Mouse (Mus musculus) lung, postnatal 14 days (tissue): ENCODE data around the gene Onecut1.

Experiments used
- DNase-seq: peaks from one replicate; pipeline ENCODE4 v3.0.0; 2021

Onecut1 gene

DNA sequence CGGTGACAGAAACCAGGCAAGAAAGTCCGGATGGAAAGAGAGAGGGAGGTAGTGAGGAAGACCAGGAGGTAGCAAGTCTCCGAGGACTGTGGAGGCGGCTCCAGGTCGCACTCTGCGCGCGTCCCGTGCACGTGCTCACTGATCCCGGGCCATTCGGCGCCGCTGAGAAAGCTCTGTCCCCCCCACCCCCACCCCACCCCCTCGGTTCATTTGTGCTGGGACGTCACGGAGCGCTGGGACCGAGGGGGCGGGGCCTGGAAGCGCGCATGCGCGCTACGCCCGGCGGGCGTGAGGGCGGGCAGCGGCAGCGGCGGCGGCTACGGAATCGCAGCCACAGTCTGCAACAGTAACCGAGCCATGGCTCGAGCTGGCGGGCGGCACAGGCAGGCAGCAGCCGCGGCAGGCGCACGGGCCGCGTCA, at the start of gene Onecut1:
Gene Onecut1, plus strand, starts transcription at position 361 of the 420 bp plus-strand sequence.
- DNase-seq = peak; percentile 53

DNA sequence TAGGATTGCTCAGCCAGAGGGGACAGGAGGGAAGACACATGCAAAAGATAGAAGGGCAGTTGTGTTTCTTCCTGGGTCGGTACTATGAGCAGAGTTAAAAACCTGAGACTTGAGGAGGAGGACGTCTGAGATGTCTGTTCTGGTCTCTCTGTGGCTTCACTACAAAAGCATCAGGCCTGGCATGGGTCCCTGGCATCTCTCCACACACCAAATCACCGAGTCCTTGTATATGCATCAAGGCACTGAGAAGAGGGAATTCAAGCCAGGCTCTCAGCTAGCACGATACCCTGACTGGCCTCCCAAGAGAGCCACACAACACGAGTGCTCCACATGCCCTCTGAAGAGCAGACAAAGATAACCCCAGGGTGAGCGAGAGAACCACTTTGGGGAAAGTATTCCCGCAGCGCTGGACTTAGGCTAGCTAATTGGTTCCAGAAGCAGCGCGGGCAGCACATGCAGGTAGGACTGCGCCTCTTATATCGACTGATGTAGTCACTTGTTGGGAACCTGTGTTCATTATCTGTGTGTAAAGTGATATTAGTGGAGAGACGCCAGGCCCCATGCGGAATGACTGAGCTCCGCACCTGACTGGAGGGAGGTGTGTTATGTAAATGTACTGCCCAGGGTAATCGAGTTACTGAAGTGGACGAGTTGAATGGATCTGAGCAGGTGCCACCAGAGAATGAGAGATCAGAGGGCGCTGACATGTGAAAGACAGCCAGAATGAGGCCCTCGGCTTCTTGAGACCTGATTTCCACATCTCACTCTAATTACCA, 41.8 kb upstream of the Onecut1 start:
- DNase-seq = no peak

DNA sequence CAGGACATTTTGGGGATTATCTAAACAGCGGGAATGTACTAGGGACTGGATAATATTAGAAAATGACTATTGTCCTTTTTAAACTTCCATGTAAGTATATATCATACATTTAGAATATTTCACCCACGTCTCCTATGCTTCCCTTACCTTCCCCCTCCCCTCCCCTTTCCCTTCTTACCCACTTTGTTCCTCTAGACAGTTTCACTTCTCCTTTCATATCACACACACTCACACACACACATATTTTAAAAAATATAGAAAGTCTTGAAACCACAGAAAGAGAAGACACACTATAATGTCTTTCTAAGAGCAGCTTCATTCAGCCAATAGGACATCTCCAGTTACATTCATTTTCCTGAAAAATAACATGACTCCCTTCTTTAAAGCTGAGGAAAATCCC, 36.6 kb upstream of the Onecut1 start:
- no peak for DNase-seq

DNA sequence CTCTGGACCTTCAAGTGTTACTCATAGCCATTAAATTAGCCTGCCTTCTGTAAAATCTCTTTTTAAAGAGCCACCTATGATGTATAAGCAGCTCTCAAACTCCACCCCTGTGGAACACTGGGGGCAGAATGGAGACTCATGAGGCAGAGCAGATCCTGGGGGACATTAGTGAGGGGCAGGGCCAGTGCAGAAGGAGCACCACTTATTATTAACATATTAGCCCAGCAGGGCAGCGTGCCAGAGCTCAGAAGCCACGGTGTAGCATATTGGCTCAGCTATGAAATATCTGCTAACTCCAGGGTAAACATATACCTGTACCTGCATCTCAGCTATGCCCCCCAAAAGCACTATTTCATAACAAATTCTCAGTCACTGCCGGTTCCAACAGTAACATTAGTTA, 32.5 kb upstream of the Onecut1 start:
- DNase-seq = no peak

DNA sequence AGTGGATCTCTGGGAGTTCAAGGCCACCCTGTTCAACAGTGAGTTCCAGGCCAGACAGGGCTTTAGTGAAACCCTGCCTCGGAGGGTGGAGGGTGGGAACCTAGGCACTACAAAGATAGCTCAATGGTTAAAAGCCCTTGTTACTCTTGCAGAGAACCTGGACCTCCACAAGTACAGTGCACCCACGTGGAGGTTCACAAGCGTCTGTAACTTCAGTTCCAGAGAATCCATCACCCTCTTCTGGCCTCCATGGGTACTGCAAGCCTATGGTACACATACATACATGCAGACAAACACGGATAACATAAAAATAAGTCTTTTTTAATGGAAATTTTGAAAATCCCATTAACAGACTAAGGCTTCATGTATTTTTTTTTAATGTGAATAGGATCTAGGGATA, 18.8 kb upstream of the Onecut1 start:
- no peak for DNase-seq

DNA sequence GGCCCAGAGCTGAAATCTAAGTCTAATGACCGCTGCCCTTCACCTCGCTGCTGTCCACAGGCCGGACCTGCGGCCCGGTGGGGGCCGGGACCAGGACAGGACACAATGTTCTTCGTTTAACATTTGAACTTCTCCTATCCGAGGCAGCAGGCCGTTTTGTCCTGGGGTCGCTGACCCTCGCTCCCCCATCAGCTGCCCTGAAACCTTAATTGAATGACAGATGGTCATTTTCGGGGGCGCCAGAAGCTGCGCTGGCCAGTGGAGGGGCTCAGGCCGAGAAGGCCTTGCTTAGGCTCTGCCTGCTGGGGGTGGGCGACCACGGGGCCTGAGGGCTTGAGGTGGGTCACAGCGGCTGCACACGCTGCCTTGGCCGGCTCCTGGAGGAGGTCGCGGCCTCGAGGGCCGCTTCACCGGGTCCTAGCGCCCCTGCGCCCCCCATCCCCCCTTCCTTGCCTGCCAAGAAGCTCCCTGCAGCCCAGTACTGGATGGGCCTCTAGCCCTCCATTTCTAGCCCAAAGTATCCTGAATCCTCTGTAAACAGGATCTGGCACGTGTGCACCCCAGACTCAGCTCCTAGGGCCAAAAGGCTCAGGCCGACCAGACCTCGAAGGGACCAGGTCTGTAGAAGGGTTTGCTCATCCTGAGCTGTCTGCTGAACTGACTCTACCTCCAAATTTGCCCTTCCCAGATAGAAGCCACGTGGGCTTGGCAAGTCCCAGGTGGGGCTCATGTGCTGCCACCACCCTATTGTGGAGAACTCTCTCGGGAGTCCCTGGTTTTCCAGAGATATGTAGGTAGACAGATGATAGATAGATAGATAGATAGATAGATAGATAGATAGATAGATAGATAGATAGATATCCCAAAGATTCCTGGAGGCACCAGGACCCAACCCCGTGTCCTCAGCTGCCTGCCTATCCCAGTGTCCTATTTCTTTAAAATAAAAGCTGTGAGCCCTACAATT, 14.6 kb upstream of the Onecut1 start:
- no peak for DNase-seq

DNA sequence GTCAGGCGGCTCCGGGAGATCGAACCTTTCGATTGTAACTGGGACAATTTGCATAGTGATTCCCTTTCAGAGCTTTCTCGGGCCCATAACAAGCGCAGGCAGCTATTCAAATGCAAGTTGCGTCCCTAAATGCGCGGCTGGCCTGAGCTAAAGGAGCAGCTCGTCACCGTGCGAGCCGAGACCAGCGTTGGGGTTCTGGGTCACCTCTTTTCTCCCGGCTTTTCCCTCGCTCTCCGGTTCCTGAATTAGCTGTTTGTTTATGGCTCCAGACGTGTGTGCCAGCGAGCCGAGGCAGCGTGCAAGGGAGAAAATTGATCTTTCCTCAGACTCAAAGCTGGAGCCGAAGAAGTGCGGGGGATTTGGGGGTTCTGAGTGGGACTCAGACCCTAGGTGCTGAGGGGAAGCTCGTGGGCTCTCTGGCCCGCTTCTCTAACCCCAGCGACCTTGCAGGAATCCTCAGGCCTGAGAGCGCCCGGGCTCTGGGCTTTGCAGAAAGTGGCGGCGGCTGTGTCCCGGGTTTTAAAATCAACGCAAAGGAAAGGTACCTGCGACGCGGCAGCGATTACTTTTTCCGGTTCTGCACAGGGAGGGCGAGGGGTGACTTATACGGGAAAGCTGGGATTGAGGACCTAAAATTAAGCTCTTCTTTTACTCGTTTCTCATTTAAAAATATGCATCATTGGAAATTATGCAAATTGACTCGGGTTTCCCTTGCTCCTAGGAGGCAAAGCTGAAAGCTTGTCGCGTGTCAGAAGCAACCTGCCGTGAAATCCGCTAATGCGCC, 13.1 kb upstream of the Onecut1 start:
- no peak for DNase-seq

DNA sequence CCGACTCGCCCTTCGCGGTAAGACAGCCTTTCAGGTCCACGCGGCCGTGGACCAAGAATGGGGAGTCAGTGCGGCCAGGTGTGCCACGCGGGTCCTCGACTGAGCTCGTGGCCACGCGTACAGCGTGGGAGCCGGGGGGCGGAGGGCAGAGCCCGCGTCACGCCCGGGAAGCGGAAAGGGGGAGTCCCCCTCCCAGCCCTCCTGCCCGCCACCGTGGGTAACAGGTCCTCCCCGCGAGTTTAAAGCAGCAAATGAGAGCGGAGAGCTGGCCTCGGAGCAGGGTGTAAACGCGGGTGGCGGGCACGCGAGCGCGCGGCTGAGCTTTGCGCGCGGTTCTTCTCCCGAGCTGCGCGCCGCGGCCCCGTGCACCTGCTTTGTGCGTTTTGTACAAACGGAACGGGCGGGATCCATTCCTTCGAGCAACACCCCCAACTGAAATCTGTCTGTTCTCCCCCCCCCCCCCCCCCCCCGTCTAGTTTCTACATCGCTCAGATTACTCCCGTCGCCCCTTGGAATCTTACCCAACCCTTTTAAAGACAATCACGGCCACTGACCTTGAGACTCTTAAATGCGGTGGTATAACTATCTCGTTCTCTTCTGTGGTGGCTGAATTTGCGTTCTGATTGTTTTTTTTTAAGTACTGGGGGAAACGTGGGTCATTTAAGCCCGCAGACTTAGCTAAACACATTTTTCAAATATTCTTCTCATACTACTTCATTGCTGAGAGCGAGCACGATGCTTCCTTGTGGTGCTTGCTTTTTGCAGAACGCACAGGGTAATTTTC, 12.3 kb upstream of the Onecut1 start:
- DNase-seq = no peak

DNA sequence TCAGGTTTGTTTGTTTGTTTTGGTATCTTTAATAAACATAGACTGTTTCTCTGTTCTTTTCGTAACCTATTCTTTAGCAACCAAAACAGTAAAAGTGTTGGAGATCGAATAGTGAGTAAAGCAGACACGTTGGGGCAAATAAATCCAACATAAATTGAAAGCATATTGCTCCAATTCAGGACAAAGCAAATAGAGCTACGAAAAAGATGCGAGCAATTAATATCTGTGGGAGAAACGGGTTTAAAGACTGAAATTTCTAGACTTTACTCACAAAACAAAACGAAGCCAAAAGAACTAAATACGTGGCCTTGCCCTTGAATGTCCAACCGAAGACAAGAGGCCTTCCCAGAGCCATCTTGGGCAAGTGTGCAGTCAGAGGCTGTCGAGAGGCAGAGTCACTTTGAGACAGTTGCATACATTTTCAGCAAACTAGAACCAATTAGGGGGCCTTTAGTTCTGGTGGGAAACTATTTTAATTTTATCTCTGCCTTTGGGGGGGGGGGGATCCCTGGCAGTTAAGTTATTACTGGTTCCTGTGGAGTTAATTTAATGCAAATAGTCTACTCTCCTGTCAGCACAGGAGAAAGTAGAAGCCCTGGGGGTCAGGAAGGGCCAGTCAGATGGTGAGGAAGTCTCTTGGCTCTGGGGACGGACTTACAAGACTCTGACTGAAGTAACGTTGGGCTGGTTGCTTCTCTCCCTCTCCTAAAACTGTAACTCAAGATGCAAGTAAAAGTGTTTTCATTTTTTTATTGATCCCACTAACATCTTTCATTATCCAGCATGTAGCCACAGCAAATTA, 11.5 kb upstream of the Onecut1 start:
- DNase-seq = no peak

DNA sequence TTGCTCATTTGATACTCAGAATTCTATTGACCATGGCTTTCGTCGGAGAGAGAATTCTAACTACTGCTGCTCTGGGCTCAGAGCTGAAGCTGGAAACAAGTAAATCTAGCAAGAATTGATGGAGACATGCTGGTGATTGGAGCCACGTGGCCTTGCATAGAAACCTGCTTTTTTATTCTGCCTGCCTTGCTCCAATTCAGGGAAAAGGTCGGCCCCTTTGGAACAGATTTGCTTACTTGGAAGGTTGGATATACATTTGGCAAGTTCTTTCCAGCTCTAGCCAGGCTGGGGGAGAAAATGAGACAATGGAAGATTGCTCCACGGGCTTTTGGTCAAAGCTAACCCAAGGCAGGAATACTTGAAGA, 11.0 kb upstream of the Onecut1 start:
- no peak for DNase-seq

DNA sequence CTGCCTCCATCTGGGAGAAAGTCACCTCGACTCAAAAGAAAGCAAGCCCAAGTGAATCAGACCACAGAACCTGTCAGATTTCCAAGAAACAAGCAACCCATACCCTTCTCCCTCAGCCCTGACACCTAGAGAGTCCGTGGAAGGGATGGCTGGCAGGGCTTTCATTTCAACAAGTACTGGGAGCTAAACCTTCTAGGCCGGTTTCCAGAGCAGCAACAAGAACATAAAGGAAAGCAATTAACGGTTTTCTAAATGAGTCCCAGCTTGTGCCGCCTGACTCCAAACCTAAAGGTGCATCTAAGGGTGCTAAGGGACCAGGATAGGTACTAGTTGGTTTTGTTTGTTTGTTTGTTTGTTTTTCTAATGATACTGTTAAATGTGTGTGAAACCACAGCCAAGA, 10.1 kb upstream of the Onecut1 start:
- no peak for DNase-seq

DNA sequence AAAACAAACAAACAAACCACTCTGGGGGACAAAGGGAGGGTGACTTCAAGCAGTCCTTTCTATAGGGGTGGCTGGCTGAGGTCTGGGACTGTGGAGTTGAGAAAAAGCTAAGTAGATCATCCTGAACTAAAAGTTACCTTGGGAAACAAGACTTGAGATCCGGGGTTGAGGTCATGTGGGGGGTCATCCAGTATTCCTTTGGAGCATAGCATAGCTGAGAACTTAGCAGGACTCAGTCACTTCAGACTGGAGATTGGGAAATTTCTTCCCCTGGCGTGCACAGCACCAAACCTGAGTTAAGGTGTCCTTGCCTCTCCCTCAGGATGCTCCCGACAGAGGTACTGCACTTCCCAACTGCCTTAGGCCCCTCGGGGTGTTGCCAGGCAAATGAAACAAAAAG, 9.4 kb upstream of the Onecut1 start:
- DNase-seq = no peak

DNA sequence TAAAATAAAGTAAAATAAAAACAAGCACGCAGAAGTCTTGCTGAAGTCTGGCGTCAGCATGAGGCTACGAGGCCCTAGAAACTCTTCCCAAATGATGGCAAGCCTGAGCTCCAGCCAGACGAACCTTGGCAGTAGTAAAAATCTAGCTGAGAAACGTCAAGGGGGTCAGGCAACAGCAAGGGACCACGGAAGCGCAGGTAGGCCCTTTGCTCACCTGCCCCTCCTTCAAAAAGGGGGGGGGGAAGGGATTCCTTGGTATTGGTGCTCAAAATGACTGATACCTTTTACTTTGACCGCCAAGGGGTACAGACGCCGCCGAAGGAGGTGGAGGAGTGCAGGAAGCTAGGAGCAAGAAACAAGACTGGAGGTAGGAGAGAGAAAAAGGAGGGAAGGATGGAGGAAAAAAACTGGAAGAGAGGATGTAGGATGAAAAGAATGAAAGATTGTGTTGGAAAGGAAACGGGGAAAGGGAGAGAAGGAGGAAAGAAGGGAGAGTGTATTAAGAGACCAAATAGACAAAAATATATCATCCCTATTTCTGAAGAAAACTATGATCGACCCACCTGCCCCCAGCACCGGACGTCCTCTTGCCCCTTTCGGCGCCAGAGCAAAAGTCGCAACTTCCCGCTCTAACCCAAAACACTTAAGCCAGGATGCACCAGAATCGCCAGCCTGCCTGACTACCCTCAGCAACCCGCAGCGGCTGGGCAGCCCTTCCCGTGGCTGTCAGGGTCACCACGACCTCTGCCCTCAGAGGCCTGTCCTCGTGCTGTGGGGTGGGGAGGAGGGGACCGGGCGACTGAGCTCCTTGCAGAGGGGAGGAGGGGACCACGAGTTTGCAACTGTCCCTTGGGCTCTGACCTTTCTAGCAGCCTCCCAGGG, 8.3 kb upstream of the Onecut1 start:
- no peak for DNase-seq

DNA sequence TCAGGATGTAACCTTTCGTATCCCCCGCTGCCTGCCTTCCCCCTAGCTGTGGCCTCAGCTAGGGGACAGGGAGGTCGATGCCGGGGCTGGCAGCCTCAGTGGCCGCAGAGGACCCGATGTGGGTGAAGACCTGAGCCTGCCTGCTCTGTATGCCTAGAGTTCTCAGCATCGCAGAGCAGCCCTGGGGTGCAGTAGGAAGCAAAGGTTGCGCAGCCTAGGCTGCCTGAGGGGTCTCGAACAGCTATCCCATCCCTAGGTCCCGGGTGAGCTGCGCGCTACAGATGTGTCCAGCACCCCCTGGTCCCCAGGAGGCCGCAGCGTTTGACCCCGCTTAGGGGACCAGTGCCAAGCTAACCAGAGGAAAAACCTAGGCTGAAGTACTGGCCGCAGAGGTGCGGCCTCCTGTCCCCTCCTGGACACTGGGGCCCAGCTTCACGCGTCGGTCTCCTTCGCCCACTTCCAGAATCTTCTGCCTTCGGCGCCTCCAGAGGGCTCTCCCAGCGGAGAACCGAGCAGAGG, 7.6 kb upstream of the Onecut1 start:
- no peak for DNase-seq

DNA sequence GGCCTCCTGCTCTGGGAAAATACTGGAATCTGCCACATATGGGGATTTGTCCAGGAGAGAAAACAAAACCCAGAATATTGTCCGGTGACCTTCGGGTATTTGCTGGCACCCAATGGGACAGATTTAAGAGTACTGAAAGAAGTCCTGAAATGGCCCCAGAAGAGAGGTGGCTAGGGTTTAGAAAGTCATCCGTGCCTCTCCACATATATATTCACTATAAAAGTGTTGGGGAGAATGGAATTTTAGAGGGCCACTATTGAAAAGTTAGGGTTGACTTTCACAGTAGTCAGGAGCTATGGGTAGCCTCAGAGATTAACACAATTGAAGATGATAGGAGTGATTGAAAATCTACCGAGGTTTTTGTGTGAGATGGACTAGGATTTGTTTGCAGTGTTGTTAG, 6.3 kb upstream of the Onecut1 start:
- no peak for DNase-seq

DNA sequence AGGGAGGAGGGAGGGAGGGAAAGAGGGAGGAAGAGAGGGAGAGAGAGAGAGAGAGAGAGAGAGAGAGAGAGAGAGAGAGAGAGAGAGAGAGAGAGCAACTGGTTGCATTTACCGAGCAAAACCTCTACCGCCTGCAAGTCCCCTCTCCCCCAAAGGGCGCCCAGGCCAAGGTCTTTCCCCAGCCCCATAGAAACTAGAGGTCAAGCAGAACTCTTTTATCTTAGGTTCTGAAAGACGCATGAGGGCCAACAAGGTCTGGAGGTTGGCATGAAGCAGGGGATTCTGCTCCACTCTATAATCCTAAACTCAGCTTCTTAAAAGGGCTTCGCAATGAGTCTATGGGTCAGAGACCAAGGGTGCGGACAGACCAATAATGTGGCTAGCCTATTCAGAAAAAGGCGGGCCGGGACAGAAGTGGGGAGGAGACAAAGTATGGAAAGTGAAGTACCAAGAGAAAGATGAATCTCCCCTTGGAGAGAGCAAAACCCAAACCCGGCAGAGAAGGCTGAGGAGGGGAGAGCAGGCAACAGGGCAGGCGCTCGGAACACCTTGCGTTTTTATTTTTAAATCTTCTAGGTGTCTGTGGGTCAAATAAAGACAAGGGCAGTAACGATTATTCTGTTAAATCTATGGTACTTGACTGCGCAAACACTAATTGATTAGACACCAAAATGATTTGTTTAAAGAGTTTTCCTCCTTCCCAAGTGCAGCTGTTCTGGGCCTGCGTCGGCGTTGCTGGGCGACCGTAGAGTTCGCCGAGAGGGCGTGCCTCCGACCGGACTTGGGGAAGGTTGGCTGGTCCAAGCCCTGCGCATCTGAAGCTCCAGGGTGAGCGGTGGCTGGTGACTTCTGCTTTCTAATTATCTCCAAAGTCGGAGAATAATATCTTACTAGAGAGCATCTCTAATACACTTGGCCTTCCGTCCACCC, 4.9 kb upstream of the Onecut1 start:
- DNase-seq = no peak

DNA sequence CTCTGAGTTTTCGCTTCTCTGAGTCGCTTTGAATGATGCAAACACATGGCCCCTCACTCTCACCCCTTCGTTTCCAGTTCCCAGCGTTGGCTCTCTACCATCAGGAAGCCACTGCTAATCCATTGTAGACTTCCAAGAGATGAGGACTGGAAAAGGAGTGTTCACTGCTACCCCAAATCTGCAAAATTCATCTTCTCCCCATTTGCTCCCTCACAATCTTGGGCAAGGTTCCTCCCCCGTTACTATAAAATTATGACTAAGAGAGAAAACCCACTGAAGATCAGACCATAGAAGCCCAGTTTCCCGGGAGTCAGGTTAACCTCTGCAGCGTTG, 4.2 kb upstream of the Onecut1 start:
- DNase-seq = no peak

DNA sequence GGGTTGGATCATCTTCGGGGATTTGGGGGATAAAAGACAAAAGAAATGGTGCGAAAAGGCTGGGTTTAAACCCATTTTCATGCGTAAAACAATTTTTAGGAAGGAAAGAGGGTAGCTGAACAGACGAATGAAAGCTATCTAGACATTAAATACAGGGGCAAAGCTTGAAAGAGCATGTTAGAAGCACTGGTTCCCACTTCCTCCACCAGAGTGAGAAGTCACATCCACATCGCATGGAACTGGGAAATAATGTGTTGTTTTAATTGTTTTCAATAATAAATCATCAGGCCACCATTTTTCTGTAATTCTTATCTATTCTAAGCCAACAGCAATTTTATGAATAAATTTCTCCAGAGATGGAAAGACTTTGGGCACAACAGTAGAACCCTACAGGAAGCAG, 3.6 kb upstream of the Onecut1 start:
- no peak for DNase-seq

DNA sequence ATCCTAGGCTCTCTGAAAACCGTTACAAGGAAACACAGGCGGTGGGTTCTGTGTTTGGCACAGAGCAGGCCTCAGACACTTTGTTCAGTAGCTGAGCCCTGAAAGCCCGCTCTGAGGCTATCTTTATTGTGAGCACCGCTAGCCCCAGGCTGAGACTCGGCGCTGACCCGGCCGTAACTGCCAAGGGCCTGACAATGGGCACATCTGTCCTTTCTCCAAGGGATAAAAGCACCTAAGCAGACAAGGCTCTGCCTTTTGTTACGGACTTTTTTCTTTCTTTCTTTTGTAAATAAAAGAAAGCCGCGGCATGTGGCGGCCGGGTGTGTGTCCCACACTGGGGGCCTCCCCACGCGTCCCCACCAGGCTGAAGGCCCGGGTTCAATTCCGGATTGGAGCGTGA, 1.3 kb upstream of the Onecut1 start:
- no peak for DNase-seq
